Mouse (Mus musculus) kidney, postnatal 0 days (tissue): ENCODE data around the gene Mcrs1. TPM values are rescaled to one million over a fixed set of nuclear protein-coding genes. Genes with fewer than 3 reads are reported as not detected.
A peak's percentile ranks its signal among the peaks of the same experiment; 100 is the strongest.

Experiments
- ATAC-seq: fragments of 200-750 bp; cut with Nextera tagmentation; replicated peaks from 2 replicates; pipeline ENCODE4 v1.8.0; 2017; ENCODE audit warnings: low read depth, moderate number of reproducible peaks, moderate TSS enrichment, moderate library complexity; ENCODE audit not compliant: low FRiP score
- DNase-seq: peaks from one replicate; pipeline ENCODE4 v3.0.0-alpha.2; 2016; ENCODE audit warnings: low spot score
- H3K27ac ChIP-seq: fragments of 300-500 bp; sonication (generic); 2 replicates; pipeline ENCODE4 v1.5.1; 2014; ENCODE audit warnings: mild to moderate bottlenecking
- H3K27me3 ChIP-seq: fragments of 300-500 bp; sonication (generic); 2 replicates; pipeline ENCODE4 v1.6.1; 2014; ENCODE audit warnings: low read length, mixed read lengths; ENCODE audit not compliant: insufficient read depth
- H3K36me3 ChIP-seq: fragments of 300-500 bp; sonication (generic); 2 replicates; pipeline ENCODE4 v1.6.1; 2014; ENCODE audit warnings: low read length, mixed read lengths; ENCODE audit not compliant: insufficient read depth
- H3K4me1 ChIP-seq: fragments of 300-500 bp; sonication (generic); replicated peaks from 2 replicates; pipeline ENCODE4 v1.6.1; 2014; ENCODE audit warnings: antibody characterized with exemption, low read length, mixed read lengths; ENCODE audit not compliant: insufficient read depth
- H3K4me2 ChIP-seq: fragments of 300-500 bp; sonication (generic); 2 replicates; pipeline ENCODE4 v1.6.1; 2014; ENCODE audit warnings: mild to moderate bottlenecking, low read length, moderate library complexity, mixed read lengths
- H3K4me3 ChIP-seq: fragments of 300-500 bp; sonication (generic); replicated peaks from 2 replicates; pipeline ENCODE4 v1.5.1; 2014; ENCODE audit warnings: low read depth, low read length
- H3K9ac ChIP-seq: fragments of 300-500 bp; sonication (generic); 2 replicates; pipeline ENCODE4 v1.6.1; 2014; ENCODE audit warnings: low read depth, low read length
- H3K9me3 ChIP-seq: fragments of 300-500 bp; sonication (generic); replicated peaks from 2 replicates; pipeline ENCODE4 v1.6.1; 2016; ENCODE audit warnings: low read length, inconsistent platforms, mixed read lengths
- CTCF ChIP-seq: IDR thresholded peaks from 2 replicates; pipeline ENCODE4 v1.5.1; 2016; ENCODE audit warnings: antibody characterized with exemption, low read depth, mild to moderate bottlenecking, moderate library complexity
- WGBS: fragments of 180-500 bp; shearing (Covaris S2); extraction: QIAGEN DNeasy Blood & Tissue Kit; methylation state at CpG from one replicate; pipeline ENCODE4 v1.1.7; 2014; 5-methylcytosine and 5-hydroxymethylcytosine counted together
- polyA plus RNA-seq: library from polyadenylated mRNA; unstranded; fragments of >200 nt; fragmentation: Nextera tagmentation; extraction: Ambion mirVana; gene quantifications from 2 replicates; pipeline ENCODE4 v1.2.1, GENCODE M21; 2015

The Mcrs1 gene
- 135 and 138 TPM in 2 replicates for polyA plus RNA-seq

DNA sequence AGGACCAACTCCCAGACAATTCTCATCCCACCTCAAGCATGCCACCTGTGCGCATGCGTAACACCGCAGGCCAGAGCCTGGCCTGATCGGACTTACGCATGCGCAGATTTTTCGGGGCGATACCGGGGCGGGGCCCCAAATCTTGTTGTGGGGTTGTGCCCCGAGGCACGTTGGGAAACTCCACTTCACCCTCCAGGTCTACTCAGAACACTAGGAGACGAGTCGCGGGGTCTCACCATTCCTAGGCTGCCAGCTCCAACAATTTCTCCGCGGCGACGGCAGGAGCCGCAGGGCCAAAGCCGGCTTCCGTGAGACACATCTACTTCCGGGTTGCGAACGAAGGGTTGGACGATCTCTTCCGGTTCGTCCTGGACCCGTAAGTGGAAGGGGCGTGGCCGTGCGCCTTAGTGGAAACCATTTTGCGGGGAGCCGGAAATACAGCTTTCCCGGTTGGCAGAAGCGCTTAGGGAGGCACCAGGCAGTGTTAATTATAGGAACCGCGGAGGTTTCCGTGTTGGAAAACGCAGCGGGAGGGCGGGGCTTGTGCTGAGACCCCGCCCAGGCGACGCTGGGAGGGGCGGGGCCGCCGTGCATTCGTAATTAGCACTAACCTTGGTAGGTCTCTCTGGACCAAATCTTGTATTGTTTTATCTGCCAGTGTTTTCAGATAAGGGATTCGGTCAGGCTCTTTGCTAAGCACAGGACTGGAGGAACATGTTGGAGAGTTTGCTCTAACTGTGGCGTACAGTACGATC is at the start of gene Mcrs1:
Gene Mcrs1, minus strand, starts transcription at position 336 of the 755 bp plus-strand sequence.
- Histone ChIP-seq H3K9ac (peak within 1 kb of the TSS; percentile 67), H3K4me3 (peak within 1 kb of the TSS; percentile 63), H3K27me3 (no peaks in the 10 kb centered on the region), H3K36me3 (peaks cover 24% of the 10 kb centered on the region; the same call in 1 of the 2 replicates), H3K4me1 (peaks cover 7% of the 10 kb centered on the region; the same call in 1 of the 2 replicates), H3K9me3 (no peaks in the 10 kb centered on the region), H3K4me2 (peak within 1 kb of the TSS; percentile 77), H3K27ac (peak within 1 kb of the TSS; percentile 98)
- under 1% methylated on average over 52 of the region's 52 CpGs for WGBS
- peak; percentile 100 for DNase-seq
- no peak for TF ChIP-seq CTCF
- peak; percentile 90 for ATAC-seq

DNA sequence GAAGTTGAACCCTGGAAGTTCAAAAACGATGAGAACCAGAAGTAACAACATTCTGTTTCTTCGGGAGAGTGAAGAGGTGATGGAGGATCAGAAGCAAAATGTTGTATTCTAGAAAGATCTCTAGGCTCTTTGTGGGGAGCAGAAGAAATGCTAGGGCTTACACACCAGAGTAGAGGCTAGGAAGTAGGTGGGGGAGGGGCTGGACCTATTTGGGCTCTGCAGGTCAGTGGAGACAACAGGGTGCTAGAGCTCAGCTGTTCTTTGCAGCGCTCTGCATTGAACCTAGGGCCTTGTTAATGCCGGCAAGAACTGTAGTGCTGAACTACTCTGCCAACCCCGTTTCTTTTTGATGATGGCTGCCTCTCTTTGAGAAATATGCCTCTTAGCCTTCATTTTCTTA is 44.5 kb upstream of the Mcrs1 start:
- no peaks in the 10 kb centered on the region for H3K36me3 ChIP-seq
- no peak overlapping the region for H3K27ac ChIP-seq
- H3K9ac ChIP-seq, result no peak overlapping the region
- DNase-seq (no peak), ATAC-seq (no peak)
- no peaks in the 10 kb centered on the region for H3K4me1 ChIP-seq
- no peaks in the 10 kb centered on the region for H3K9me3 ChIP-seq
- peak overlapping the region; percentile 69; the same call in 1 of the 2 replicates for H3K4me2 ChIP-seq
- TF ChIP-seq CTCF, result no peak
- H3K4me3 ChIP-seq, result 0 out of 2 replicates have a peak overlapping the region, but pooled peaks have one; percentile 71
- 44% methylated on average over 5 of the region's 5 CpGs for WGBS
- no peaks in the 10 kb centered on the region for H3K27me3 ChIP-seq

DNA sequence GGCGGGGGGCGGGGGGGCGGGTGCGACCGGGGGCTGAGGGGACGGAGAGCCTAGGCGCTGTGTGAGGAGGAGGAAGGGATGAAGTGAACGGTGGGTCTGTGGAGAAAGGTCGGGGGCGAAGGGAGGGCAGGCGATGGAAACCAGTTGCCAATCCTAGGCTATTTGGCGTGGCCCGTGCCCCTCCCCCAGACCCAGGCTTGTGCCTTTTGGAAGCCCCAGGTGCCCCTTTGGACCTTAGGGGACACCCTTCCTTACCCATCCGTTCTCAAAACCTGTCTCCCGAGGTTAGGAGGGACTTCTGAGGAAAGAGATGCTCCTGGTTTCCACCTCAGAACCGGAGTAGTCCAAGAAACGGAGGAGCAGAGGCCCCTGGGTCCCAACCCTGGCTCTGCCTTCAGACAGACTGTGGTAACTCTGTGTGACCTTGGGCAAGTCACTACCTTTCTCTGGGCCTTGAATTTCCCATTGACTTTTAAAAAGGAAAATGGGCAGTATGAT is 43.8 kb upstream of the Mcrs1 start, which contains the start of gene Fam186b:
Gene Fam186b, minus strand, starts transcription at position 405 of the 498 bp plus-strand sequence.
- H3K27ac ChIP-seq, result peak within 1 kb of the TSS; percentile 86
- no peaks in the 10 kb centered on the region for H3K9me3 ChIP-seq
- H3K4me2 ChIP-seq, result peak within 1 kb of the TSS; percentile 69
- no peak for TF ChIP-seq CTCF
- no peaks in the 10 kb centered on the region for H3K27me3 ChIP-seq
- ATAC-seq (peak; percentile 45), DNase-seq (peak; percentile 36)
- WGBS, result 1% methylated on average over 15 of the region's 17 CpGs
- H3K9ac ChIP-seq, result peak within 1 kb of the TSS; percentile 72
- H3K36me3 ChIP-seq, result no peaks in the 10 kb centered on the region
- H3K4me3 ChIP-seq, result peak within 1 kb of the TSS; percentile 71
- H3K4me1 ChIP-seq, result no peaks in the 10 kb centered on the region

GRCm38 (mm10) chr15:99294813-99295374 is 43.1 kb upstream of the Mcrs1 start, which contains the start of gene Prpf40b:
Gene Prpf40b, plus strand, starts transcription at chr15:99295087.
- H3K36me3 ChIP-seq, result no peaks in the 10 kb centered on the region
- TF ChIP-seq CTCF, result peak; percentile 54
- H3K27me3 ChIP-seq, result no peaks in the 10 kb centered on the region
- 1% methylated on average over 56 of the region's 64 CpGs for WGBS
- peak; percentile 96 for ATAC-seq
- peak; percentile 91 for DNase-seq
- H3K9me3 ChIP-seq, result no peaks in the 10 kb centered on the region
- H3K27ac ChIP-seq, result peak within 1 kb of the TSS; percentile 86
- peak within 1 kb of the TSS; percentile 71 for H3K4me3 ChIP-seq
- peak within 1 kb of the TSS; percentile 72 for H3K9ac ChIP-seq
- H3K4me2 ChIP-seq, result peak within 1 kb of the TSS; percentile 69
- no peaks in the 10 kb centered on the region for H3K4me1 ChIP-seq

DNA sequence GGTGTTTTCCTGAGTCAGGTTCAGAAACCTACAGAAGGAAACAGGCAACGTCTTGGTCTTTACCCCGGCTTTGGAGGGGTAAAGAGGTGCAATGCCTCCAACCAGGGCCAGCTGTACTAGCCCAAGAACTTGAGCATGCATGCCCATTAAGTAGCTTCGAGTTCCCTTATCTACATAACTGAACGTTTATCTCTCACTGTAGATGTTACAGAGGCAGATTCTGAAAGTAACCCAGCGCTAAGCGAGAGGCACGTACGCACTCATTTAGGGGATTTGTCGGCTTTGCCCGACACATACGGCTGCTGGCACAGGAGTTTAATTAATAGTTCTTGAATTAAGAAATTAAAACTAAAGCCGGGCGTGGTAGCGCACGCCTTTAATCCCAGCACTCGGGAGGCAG is 42.5 kb upstream of the Mcrs1 start:
- WGBS, result 15% methylated on average over 16 of the region's 16 CpGs
- DNase-seq, result no peak
- peak overlapping the region; percentile 71 for H3K4me3 ChIP-seq

GRCm38 (mm10) chr15:99290586-99290985 is 38.8 kb upstream of the Mcrs1 start:
- WGBS, result 91% methylated on average over 11 of the region's 11 CpGs
- no peak for TF ChIP-seq CTCF
- no peak for ATAC-seq

More for the DNA sequence above, 42.5 kb upstream of the Mcrs1 start:
- Histone ChIP-seq H3K27me3 (no peaks in the 10 kb centered on the region), H3K9ac (peak overlapping the region; percentile 72), H3K27ac (peak overlapping the region; percentile 86; the same call in 1 of the 2 replicates), H3K9me3 (no peaks in the 10 kb centered on the region), H3K36me3 (no peaks in the 10 kb centered on the region), H3K4me2 (peak overlapping the region; percentile 69), H3K4me1 (no peaks in the 10 kb centered on the region)
- TF ChIP-seq CTCF, result no peak
- no peak for ATAC-seq

More at GRCm38 (mm10) chr15:99290586-99290985, 38.8 kb upstream of the Mcrs1 start:
- H3K4me1 ChIP-seq, result no peaks in the 10 kb centered on the region
- no peak overlapping the region for H3K4me3 ChIP-seq
- no peaks in the 10 kb centered on the region for H3K27me3 ChIP-seq
- H3K27ac ChIP-seq, result no peak overlapping the region
- H3K9me3 ChIP-seq, result no peaks in the 10 kb centered on the region
- DNase-seq, result no peak
- no peaks in the 10 kb centered on the region for H3K36me3 ChIP-seq
- H3K4me2 ChIP-seq, result no peak overlapping the region
- H3K9ac ChIP-seq, result no peak overlapping the region
